Mouse (Mus musculus) liver, embryonic 14.5 days (tissue): ENCODE results near the gene Rfx3.

Experiments
- CTCF ChIP-seq: IDR thresholded peaks from 2 replicates; pipeline ENCODE4 v1.5.1; 2016; ENCODE audit warnings: antibody characterized with exemption, low read depth, control low read depth
- EP300 ChIP-seq: IDR thresholded peaks from 2 replicates; pipeline ENCODE4 v1.6.1; 2016; ENCODE audit warnings: antibody characterized with exemption, low read depth

DNA sequence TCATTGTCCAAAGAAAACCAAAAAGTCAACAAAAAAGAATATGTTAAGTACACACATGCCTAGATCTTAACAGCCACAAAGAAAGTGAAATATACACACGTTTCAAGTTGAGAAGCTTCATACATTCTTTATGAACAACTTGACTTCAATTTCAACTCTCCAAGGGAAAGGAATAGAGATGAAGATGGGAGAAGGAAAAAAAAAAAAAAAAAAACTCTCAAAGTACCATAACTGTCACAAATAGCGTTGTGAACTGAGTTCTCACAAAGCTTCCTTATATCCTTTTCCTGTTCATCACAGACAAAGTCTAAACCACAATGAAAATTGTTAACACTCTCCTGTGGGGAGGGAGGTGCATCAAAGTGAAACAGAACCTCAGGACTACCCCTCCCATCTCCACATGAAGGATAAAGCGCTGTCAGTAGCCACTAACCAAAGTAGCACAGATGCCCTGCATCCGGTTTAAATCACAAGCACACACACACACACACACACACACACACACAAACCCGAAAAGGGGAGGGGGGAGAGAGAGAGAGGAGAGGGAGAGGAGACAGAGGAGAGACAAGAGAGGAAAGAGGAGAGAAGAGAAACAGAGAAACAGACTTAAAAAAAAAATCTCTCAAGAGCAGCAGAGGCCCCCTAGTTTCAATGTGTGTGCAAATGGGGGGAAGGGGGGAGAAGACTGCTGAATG, 1.2 kb downstream of the Rfx3 start:
- TF ChIP-seq CTCF (no peak), EP300 (no peak)
